Mouse (Mus musculus): ENCODE measurements at regions not wholly inside any gene's neighbourhood (a gene's known extent, or its start where the extent isn't known, plus 50 kb on each side); places are given as distances from the start of the nearest gene placed in this dataset.

GRCm38 (mm10) chr4:7894914-7895313 is 343.9 kb downstream of the Car8 start:
- TF ChIP-seq CTCF (IDR thresholded peaks at IDR 0.05) (no peak), EP300 (IDR thresholded peaks at IDR 0.05) (no peak)

Measured in lung, postnatal 0 days (tissue).